Mouse (Mus musculus): Measurements from ENCODE around the gene Chmp1a.
A peak's percentile ranks its signal among the peaks of the same experiment; 100 is the strongest.

- TF ChIP-seq CTCF (IDR thresholded peaks at IDR 0.05; ENCODE audit: low read depth) = peak; percentile 49
- TF ChIP-seq EP300 (optimal IDR thresholded peaks at IDR 0.05) = no peak
These were observed 42.6 kb upstream of the Chmp1a start for GRCm38 (mm10) chr8:123255170-123255569.

Data from stomach, postnatal 0 days (tissue).